Mouse (Mus musculus) ES-Bruce4 (cell line): ENCODE measurements at regions not wholly inside any gene's neighbourhood (a gene's known extent, or its start where the extent isn't known, plus 50 kb on each side); places are given as distances from the start of the nearest gene placed in this dataset.

ENCODE experiments used
- CTCF ChIP-seq: IDR thresholded peaks from one replicate; pipeline ENCODE4 v1.8.1; 2011; ENCODE audit warnings: low read depth, low read length
- EP300 ChIP-seq: IDR thresholded peaks from 2 replicates; pipeline ENCODE4 v1.6.1; 2011; ENCODE audit warnings: low read depth, low read length; ENCODE audit not compliant: insufficient read depth
- POLR2A ChIP-seq: IDR thresholded peaks from one replicate; pipeline ENCODE4 v1.8.1; 2011; ENCODE audit warnings: low read length; ENCODE audit not compliant: insufficient read depth

- no peak for TF ChIP-seq EP300
- no peak for TF ChIP-seq CTCF
- TF ChIP-seq POLR2A: no peak
These were observed 222.0 kb upstream of the Smim15 start for GRCm38 (mm10) chr13:107822198-107822597.
